Mouse (Mus musculus): ENCODE data around the gene Olfr862.

The Olfr862 gene

DNA sequence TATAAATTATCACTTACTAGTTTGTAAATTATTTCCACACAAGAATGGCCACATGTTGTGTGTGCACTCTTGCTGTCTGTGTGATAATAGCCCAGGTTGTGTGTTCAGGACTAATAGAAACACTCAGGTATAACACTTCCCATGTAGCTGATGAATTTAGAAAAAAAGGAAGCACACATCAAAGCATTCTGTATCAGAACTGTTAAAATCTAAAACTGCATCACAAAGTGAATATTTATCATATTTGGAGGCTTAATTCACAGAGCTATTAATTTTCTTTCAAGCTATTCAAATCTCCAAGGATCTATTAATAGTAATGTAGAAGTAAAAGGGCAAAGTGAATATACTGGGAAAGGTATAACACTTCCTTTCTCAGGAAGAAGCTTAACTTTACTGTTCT is at the start of gene Olfr862:
Gene Olfr862 (minus strand): TSS at position 101 of the 400 bp plus-strand sequence.
- in situ Hi-C loops (cut with MboI; ENCODE audit: unreplicated experiment in 2 of 2) = no loop called here

DNA sequence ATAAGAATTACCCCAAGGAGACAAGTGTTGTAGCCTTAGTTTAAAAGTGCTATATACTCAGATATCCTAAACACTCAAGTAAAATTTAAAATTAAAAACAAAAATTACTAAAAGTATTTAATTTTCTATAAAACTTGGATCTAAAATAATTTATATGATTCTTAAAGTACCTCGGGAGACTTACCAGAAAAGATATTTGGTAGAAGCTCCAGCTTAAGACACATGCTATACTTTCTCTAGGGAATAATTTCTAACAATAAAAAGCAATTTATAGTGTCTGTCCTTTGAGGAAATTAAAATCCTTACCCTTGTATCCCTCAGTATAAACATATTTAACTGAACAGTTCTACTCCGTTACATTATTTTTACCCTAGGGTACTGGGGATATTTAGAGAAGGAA is 28.8 kb upstream of the Olfr862 start, which contains the start of gene Olfr77:
Gene Olfr77 (plus strand): TSS at position 301 of the 400 bp plus-strand sequence.
- in situ Hi-C loops (cut with MboI; ENCODE audit: unreplicated experiment in 2 of 2) = no loop called here

DNA sequence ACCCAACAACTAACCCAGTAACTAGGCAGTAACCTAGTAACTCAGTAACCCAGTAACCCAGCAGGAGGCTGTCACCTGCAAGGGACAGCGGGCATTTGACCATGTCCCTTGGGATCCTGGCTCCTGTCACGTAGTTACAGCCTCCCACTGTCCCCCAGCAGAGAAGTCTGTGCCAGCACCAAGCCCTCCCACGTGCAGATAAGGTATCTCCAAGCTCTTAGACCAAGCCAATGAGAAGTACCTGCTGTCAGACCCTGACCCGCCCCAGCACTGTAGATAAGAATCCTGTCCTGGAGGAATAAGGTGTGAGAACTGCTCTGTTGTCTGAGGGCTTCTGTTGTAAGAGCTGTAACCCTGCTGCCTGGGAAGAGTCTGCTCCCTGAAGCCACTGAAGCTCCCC is 23.4 kb upstream of the Olfr862 start:
- in situ Hi-C loops (cut with MboI; ENCODE audit: unreplicated experiment in 2 of 2) = no loop called here

DNA sequence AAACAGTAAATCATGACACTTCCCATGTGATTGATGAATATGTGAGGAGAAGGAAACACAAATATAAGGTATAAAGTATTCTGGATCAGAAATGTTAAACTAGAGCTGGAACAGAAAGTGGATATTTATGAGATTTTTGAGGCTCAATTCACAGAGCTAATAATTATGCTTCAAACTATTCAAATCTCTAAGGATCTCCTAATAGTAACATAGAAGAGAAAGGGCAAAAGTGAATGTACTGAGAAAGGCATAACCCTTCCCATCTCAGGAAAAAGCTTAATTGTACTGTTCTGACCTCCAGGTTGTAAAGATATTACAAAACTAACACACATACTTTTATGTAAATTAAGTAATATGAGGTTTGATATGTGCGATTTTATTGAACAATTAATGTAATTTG is 38.2 kb downstream of the Olfr862 start, which contains the start of gene Olfr860:
Gene Olfr860 (minus strand): TSS at position 101 of the 400 bp plus-strand sequence.
- in situ Hi-C loops (cut with MboI; ENCODE audit: unreplicated experiment in 2 of 2) = no loop called here
